Mouse (Mus musculus): ENCODE results near the gene Ddx31.

DNA sequence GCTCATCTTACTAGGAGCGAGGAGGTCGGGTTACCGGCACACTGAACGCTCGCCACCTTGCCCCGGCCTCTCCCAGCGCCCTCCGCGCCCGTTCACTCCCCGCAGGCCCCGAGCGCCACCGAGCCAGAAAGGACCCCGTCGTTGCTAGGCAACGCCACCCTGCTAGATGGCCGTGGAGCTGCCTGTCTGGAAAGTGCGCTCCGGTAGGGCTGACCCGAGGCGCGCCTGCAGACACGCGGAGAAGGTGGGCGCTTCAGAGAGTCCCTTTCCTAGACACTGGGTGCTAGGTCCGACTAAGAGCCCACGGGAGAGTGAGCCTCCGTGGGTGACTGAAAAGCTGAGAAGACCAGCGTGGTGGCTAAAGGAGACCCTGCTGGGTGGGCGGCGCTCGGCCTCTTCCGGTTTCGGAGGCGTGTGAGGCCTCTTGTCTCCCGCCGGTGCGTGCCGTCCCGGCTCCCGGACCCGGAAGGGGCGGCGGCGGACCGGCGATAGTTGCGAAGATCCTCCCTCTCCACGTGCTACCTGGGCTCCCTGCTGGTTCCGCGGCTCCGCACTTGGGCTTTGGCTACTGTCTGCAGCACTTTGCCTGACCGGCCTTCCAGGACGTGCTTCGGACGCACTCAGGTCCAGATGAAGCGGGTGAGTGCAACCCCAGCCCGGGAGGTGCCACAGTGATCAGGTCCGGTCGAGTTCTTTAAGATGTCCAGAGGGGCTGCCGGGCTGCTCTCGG lies at the start of gene Ddx31, which contains the start of gene Gtf3c4:
- TF ChIP-seq CTCF (IDR thresholded peaks at IDR 0.05; ENCODE audit: control insufficient read depth, insufficient read depth, low read length) (no peak), POLR2A (IDR thresholded peaks at IDR 0.05; ENCODE audit: borderline replicate concordance, control insufficient read depth, low read depth, low read length) (peak; percentile 51; the same call in 1 of the 2 replicates)

All from bone marrow, adult 2 months (tissue).